In genomic region chr4:155300421-155301097, GRCm38 (mm10) we compare ENCODE assay signal across 24 mouse cellular contexts. TPM values are rescaled to one million over a fixed set of nuclear protein-coding genes. Genes with fewer than 3 reads are reported as not detected.
DNase-seq lines count a peak whose midpoint lies in the region; ATAC-seq and TF ChIP-seq lines count a peak whose summit lies in the region.
"Had no signal": no experiment of that assay in that cellular context is flagged by ENCODE, and none has a peak within 500 bp of the region (broad histone marks: within the 10 kb centered on the region; RNA-seq: fewer than 3 reads in every experiment).

No protein-coding gene starts in this region.

- peak; percentile 62 for DNase-seq in cerebellum, adult 11-12 months
- DNase-seq in cerebellum, adult 8-10 months: no peak
- no peak for DNase-seq in hindbrain, embryonic 11.5 days (ENCODE audit: low spot score)
- DNase-seq in testis, postnatal 10 days (ENCODE audit: low spot score): no peak
- DNase-seq in kidney, adult 2 months: no peak
- DNase-seq: adrenal gland, postnatal 36 days; embryo, embryonic 11 days; gastrocnemius, postnatal 25 days; heart, adult 2 months; heart, postnatal 4 days; kidney, adult 18-20 months; kidney, postnatal 25 days; layer of hippocampus, adult 9-11 months; liver, postnatal 0 days; lung, postnatal 14 days; right cerebral cortex, postnatal 4 days; thymus, postnatal 36 days had no signal

- no peak for TF ChIP-seq CTCF in testis, adult 2 months (IDR thresholded peaks at IDR 0.05; ENCODE audit: control insufficient read depth, insufficient read depth, insufficient replicate concordance, low read depth, low read length)
- no peak for TF ChIP-seq CTCF in kidney, adult 2 months (conservative IDR thresholded peaks at IDR 0.05; ENCODE audit: insufficient read depth, insufficient read length, low read depth, low read length)

- peaks cover 22% of the 10 kb centered on the region for H3K4me1 ChIP-seq in hindbrain, embryonic 13.5 days (replicated peaks)
- H3K4me1 ChIP-seq in hindbrain, embryonic 11.5 days (replicated peaks; ENCODE audit: control insufficient read depth, insufficient read depth, low read length): no peaks in the 10 kb centered on the region
- H3K4me1 ChIP-seq in testis, adult 2 months (ENCODE audit: control insufficient read depth, insufficient read depth, low read length): no peaks in the 10 kb centered on the region; the same call in 1 of the 2 replicates
- peaks cover 22% of the 10 kb centered on the region for H3K4me1 ChIP-seq in limb, embryonic 15.5 days
- no peaks in the 10 kb centered on the region for H3K4me1 ChIP-seq in kidney, adult 2 months (ENCODE audit: control insufficient read depth, insufficient read depth, low read length)

- ATAC-seq in hindbrain, embryonic 13.5 days (ENCODE audit: low FRiP score): no peak
- ATAC-seq in hindbrain, embryonic 11.5 days (ENCODE audit: low FRiP score): no peak
- no peak for ATAC-seq in limb, embryonic 15.5 days (ENCODE audit: insufficient number of reproducible peaks, low FRiP score, low TSS enrichment, low read depth)
- ATAC-seq: CD4-positive, CD25-positive, alpha-beta regulatory T cell, adult 4 months; forebrain, embryonic 14.5 days; liver, postnatal 0 days had no signal

- H3K9me3 ChIP-seq in hindbrain, embryonic 13.5 days: no peaks in the 10 kb centered on the region
- no peaks in the 10 kb centered on the region for H3K9me3 ChIP-seq in hindbrain, embryonic 11.5 days (ENCODE audit: control insufficient read depth, low read length)
- H3K9me3 ChIP-seq in limb, embryonic 15.5 days: no peaks in the 10 kb centered on the region
- H3K9me3 ChIP-seq: G1E; megakaryocyte, embryonic 14.5 days had no signal

- H3K27ac ChIP-seq in hindbrain, embryonic 13.5 days: no peak overlapping the region
- no peak overlapping the region for H3K27ac ChIP-seq in hindbrain, embryonic 11.5 days (ENCODE audit: low read depth, low read length)
- no peak overlapping the region for H3K27ac ChIP-seq in testis, adult 2 months (ENCODE audit: control insufficient read depth, insufficient read depth, low read depth, low read length)
- peak overlapping the region; percentile 79 for H3K27ac ChIP-seq in limb, embryonic 15.5 days
- H3K27ac ChIP-seq in kidney, adult 2 months (ENCODE audit: insufficient read depth, low read depth, low read length): no peak overlapping the region
- H3K27ac ChIP-seq: heart, adult 2 months had no signal

- H3K9ac ChIP-seq in hindbrain, embryonic 13.5 days: 0 out of 2 replicates have a peak overlapping the region, but pooled peaks have one; percentile 43
- no peak overlapping the region for H3K9ac ChIP-seq in hindbrain, embryonic 11.5 days (ENCODE audit: low read depth, low read length)
- no peak overlapping the region for H3K9ac ChIP-seq in limb, embryonic 15.5 days
- H3K9ac ChIP-seq: liver, postnatal 0 days had no signal

- 79% methylated on average over 21 of the region's 21 CpGs for WGBS in hindbrain, embryonic 13.5 days
- 80% methylated on average over 21 of the region's 21 CpGs for WGBS in hindbrain, embryonic 11.5 days
- WGBS in limb, embryonic 15.5 days: 78% methylated on average over 21 of the region's 21 CpGs
- WGBS in kidney, adult 2 months: 81% methylated on average over 21 of the region's 21 CpGs

- H3K27me3 ChIP-seq in hindbrain, embryonic 13.5 days: no peaks in the 10 kb centered on the region
- H3K27me3 ChIP-seq in hindbrain, embryonic 11.5 days (ENCODE audit: control insufficient read depth, insufficient read depth, low read length): no peaks in the 10 kb centered on the region
- H3K27me3 ChIP-seq in testis, adult 2 months (ENCODE audit: control insufficient read depth, insufficient read depth, low read length): no peaks in the 10 kb centered on the region
- H3K27me3 ChIP-seq in limb, embryonic 15.5 days: no peaks in the 10 kb centered on the region
- H3K27me3 ChIP-seq in kidney, adult 2 months (replicated peaks; ENCODE audit: control insufficient read depth, insufficient read depth, low read length): no peaks in the 10 kb centered on the region

- peaks cover 6% of the 10 kb centered on the region; the same call in 1 of the 2 replicates for H3K36me3 ChIP-seq in hindbrain, embryonic 13.5 days
- H3K36me3 ChIP-seq in hindbrain, embryonic 11.5 days (ENCODE audit: control insufficient read depth, insufficient read depth, low read length): no peaks in the 10 kb centered on the region
- no peaks in the 10 kb centered on the region for H3K36me3 ChIP-seq in testis, adult 2 months (ENCODE audit: control insufficient read depth, insufficient read depth, low read length)
- no peaks in the 10 kb centered on the region for H3K36me3 ChIP-seq in limb, embryonic 15.5 days
- no peaks in the 10 kb centered on the region for H3K36me3 ChIP-seq in kidney, adult 2 months (ENCODE audit: control insufficient read depth, insufficient read depth, low read length)
- H3K36me3 ChIP-seq: G1E had no signal

- no peak; the same call in 1 of the 2 replicates for TF ChIP-seq POLR2A in testis, adult 2 months (IDR thresholded peaks at IDR 0.05; ENCODE audit: control insufficient read depth, low read depth, low read length)
- TF ChIP-seq POLR2A in kidney, adult 2 months (IDR thresholded peaks at IDR 0.05; ENCODE audit: low read depth, low read length): no peak

- H3K4me2 ChIP-seq in hindbrain, embryonic 13.5 days: no peak overlapping the region
- H3K4me2 ChIP-seq in hindbrain, embryonic 11.5 days (replicated peaks; ENCODE audit: low read depth, low read length): no peak overlapping the region
- H3K4me2 ChIP-seq in limb, embryonic 15.5 days: no peak overlapping the region

- no peak overlapping the region for H3K4me3 ChIP-seq in hindbrain, embryonic 13.5 days
- H3K4me3 ChIP-seq in hindbrain, embryonic 11.5 days (ENCODE audit: low read depth, low read length): no peak overlapping the region
- H3K4me3 ChIP-seq in testis, adult 2 months (ENCODE audit: control insufficient read depth, low read depth, low read length): peak overlapping the region; percentile 56
- H3K4me3 ChIP-seq in limb, embryonic 15.5 days: no peak overlapping the region
- H3K4me3 ChIP-seq in kidney, adult 2 months (ENCODE audit: insufficient read depth, low read depth, low read length): no peak overlapping the region
- H3K4me3 ChIP-seq: heart, adult 2 months; megakaryocyte, embryonic 14.5 days had no signal

RNA-seq across cellular contexts. Expression of gene Faap20, which starts 51.0 kb away (rescaled TPM):
- polyA plus RNA-seq in hindbrain, embryonic 13.5 days (2015; fragmentation: Nextera tagmentation; extraction: Ambion mirVana): 78.8 and 84.8 TPM in 2 replicates
- polyA plus RNA-seq in hindbrain, embryonic 11.5 days (2014; fragmentation: Nextera tagmentation; extraction: Ambion mirVana): 99.0 and 99.3 TPM in 2 replicates
- polyA plus RNA-seq in testis, adult 2 months (2012; rRNA removed): 12.4 and 12.7 TPM in 2 replicates
- polyA plus RNA-seq in limb, embryonic 15.5 days (2015; fragmentation: Nextera tagmentation; extraction: Ambion mirVana): 74.0 and 76.2 TPM in 2 replicates
- 68.9 and 75.5 TPM in 2 replicates for polyA plus RNA-seq in kidney, adult 2 months (2012; rRNA removed)
